Comparison of ENCODE assay signal across 26 mouse cellular contexts in genomic region chr2:160623745-160624144, GRCm38 (mm10).
"Had no signal": no experiment of that assay in that cellular context is flagged by ENCODE, and none has a peak within 500 bp of the region (broad histone marks: within the 10 kb centered on the region; RNA-seq: fewer than 3 reads in every experiment).

No protein-coding gene starts in this region.

- H3K27ac ChIP-seq: gastrocnemius, adult 2 months; heart, embryonic 10.5 days; hindbrain, embryonic 10.5 days; hindbrain, embryonic 12.5 days; hindbrain, embryonic 14.5 days; intestine, embryonic 15.5 days; layer of hippocampus, adult 2 months; left cerebral cortex, adult 2 months; limb, embryonic 10.5 days; limb, embryonic 12.5 days; liver, embryonic 13.5 days had no signal

- H3K4me3 ChIP-seq: gastrocnemius, adult 2 months; heart, embryonic 10.5 days; heart, embryonic 12.5 days; hindbrain, embryonic 10.5 days; hindbrain, embryonic 12.5 days; intestine, embryonic 15.5 days; layer of hippocampus, adult 2 months; left cerebral cortex, adult 2 months; limb, embryonic 10.5 days; limb, embryonic 12.5 days; liver, embryonic 13.5 days had no signal

- ATAC-seq: hindbrain, embryonic 16.5 days; inflammation-experienced regulatory T-cells, adult 6 months; intestine, embryonic 15.5 days; intestine, postnatal 0 days had no signal

- DNase-seq: gastrocnemius, adult 2 months; gastrocnemius, postnatal 10 days; heart, adult 18-20 months; heart, postnatal 10 days; heart, postnatal 36 days; kidney, adult 18-20 months; kidney, adult 8-10 months; kidney, postnatal 10 days; kidney, postnatal 25 days; kidney, postnatal 4 days; liver; liver, embryonic 13.5 days had no signal

- H3K27me3 ChIP-seq: heart, embryonic 12.5 days; hindbrain, embryonic 12.5 days; intestine, embryonic 15.5 days; limb, embryonic 12.5 days had no signal

- H3K4me2 ChIP-seq: heart, embryonic 12.5 days; hindbrain, embryonic 12.5 days; hindbrain, embryonic 14.5 days; intestine, embryonic 15.5 days; limb, embryonic 12.5 days; liver, embryonic 11.5 days; liver, embryonic 13.5 days had no signal

- H3K9me3 ChIP-seq: heart, embryonic 10.5 days; heart, embryonic 12.5 days; hindbrain, embryonic 10.5 days; hindbrain, embryonic 12.5 days; intestine, embryonic 15.5 days; limb, embryonic 10.5 days; liver, embryonic 13.5 days had no signal

- H3K9ac ChIP-seq: heart, embryonic 12.5 days; hindbrain, embryonic 12.5 days; hindbrain, embryonic 14.5 days; intestine, embryonic 15.5 days; limb, embryonic 12.5 days; liver, embryonic 13.5 days had no signal

- H3K36me3 ChIP-seq: heart, embryonic 10.5 days; heart, embryonic 12.5 days; hindbrain, embryonic 10.5 days; hindbrain, embryonic 12.5 days; intestine, embryonic 15.5 days; limb, embryonic 10.5 days; limb, embryonic 12.5 days; liver, embryonic 13.5 days had no signal
